Mouse (Mus musculus) lung, postnatal 0 days (tissue): ENCODE measurements around the gene Rbfox2.

Source experiments
- CTCF ChIP-seq: IDR thresholded peaks from 2 replicates; pipeline ENCODE4 v1.5.1; 2016; ENCODE audit warnings: antibody characterized with exemption, mild to moderate bottlenecking
- EP300 ChIP-seq: IDR thresholded peaks from 2 replicates; pipeline ENCODE4 v1.6.1; 2016; ENCODE audit warnings: antibody characterized with exemption, mild to moderate bottlenecking, control low read depth

- no peak for TF ChIP-seq CTCF
- TF ChIP-seq EP300, result no peak
Measured at GRCm38 (mm10) chr15:77216704-77217103, 90.1 kb downstream of the Rbfox2 start.
